Mouse (Mus musculus) hindbrain, embryonic 12.5 days (tissue): Measurements from ENCODE around the gene Fez1. TPM values are rescaled to one million over a fixed set of nuclear protein-coding genes. Genes with fewer than 3 reads are reported as not detected.

ENCODE experiments used
- ATAC-seq: fragments of 200-750 bp; cut with Nextera tagmentation; 2 replicates; pipeline ENCODE4 v1.8.0; 2017; ENCODE audit warnings: moderate TSS enrichment; ENCODE audit not compliant: low FRiP score
- H3K27ac ChIP-seq: fragments of 300-500 bp; sonication (generic); 2 replicates; pipeline ENCODE4 v1.5.1; 2016; ENCODE audit warnings: mild to moderate bottlenecking
- H3K27me3 ChIP-seq: fragments of 300-500 bp; sonication (generic); 2 replicates; pipeline ENCODE4 v1.6.1; 2016; ENCODE audit warnings: mild to moderate bottlenecking
- H3K36me3 ChIP-seq: fragments of 300-500 bp; sonication (generic); 2 replicates; pipeline ENCODE4 v1.6.1; 2016; ENCODE audit warnings: mild to moderate bottlenecking
- H3K4me1 ChIP-seq: fragments of 300-500 bp; sonication (generic); 2 replicates; pipeline ENCODE4 v1.6.1; 2016
- H3K4me2 ChIP-seq: fragments of 300-500 bp; sonication (generic); replicated peaks from 2 replicates; pipeline ENCODE4 v1.6.1; 2016; ENCODE audit warnings: mild to moderate bottlenecking
- H3K4me3 ChIP-seq: fragments of 300-500 bp; sonication (generic); 2 replicates; pipeline ENCODE4 v1.5.1; 2016; ENCODE audit warnings: mild to moderate bottlenecking
- H3K9ac ChIP-seq: fragments of 300-500 bp; sonication (generic); 2 replicates; pipeline ENCODE4 v1.6.1; 2016; ENCODE audit warnings: mild to moderate bottlenecking, moderate library complexity
- H3K9me3 ChIP-seq: fragments of 300-500 bp; sonication (generic); replicated peaks from 2 replicates; pipeline ENCODE4 v1.6.1; 2016; ENCODE audit warnings: mild to moderate bottlenecking
- WGBS: fragments of 180-500 bp; shearing (Covaris S2); methylation state at CpG from one replicate; pipeline ENCODE4 v1.1.7; 2016; 5-methylcytosine and 5-hydroxymethylcytosine counted together
- polyA plus RNA-seq: library from polyadenylated mRNA; unstranded; fragments of >200 nt; fragmentation: Nextera tagmentation; extraction: Ambion mirVana; gene quantifications from 2 replicates; pipeline ENCODE4 v1.2.1, GENCODE M21; 2016

The Fez1 gene
- polyA plus RNA-seq, 1 experiment from 2014 or later, result 386 TPM

DNA sequence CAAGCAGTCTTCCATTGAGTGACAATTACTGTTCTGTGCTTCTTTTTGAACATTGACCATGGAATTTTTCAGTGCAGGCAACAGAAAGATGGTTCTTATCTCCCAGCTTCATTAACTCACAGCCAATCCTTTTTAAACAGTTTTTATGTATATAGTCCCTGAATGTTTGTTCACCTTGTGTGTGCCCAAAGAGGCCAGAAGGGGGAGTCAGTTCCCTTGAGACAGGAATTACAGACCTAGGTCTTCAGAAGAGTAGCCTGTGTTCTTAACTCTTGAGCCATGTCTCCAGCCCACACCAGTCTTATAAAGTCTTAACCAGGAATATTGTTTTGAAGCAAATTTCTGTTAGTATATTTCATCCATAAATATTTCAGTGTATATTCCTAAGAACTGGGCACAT lies 55.1 kb downstream of the Fez1 start:
- Histone ChIP-seq H3K36me3 (peaks cover 78% of the 10 kb centered on the region), H3K27me3 (no peaks in the 10 kb centered on the region), H3K4me1 (peaks cover 10% of the 10 kb centered on the region), H3K9me3 (no peaks in the 10 kb centered on the region), H3K4me3 (no peak overlapping the region), H3K9ac (no peak overlapping the region), H3K4me2 (no peak overlapping the region), H3K27ac (no peak overlapping the region)
- no peak for ATAC-seq

DNA sequence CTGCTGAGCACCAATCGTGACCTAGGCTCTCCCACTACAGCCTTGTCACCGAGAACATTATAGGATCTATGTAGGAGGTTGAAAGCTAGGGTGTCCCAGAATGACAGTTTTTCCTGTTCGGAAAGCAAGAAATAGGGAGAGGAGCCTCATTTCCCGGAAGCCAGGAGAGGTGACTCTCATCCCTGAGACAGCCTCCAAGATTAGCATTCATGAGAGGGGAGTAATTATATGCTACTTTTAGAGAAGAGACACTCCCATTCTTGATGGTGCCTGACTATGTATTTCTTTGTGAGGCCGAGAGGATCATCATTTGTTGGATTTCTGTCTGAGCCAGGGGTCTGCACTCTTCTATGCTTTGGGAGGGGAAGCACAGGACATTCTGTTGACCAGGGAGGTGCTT lies 60.0 kb downstream of the Fez1 start:
- H3K9me3 ChIP-seq, result no peaks in the 10 kb centered on the region
- peak overlapping the region; percentile 77 for H3K27ac ChIP-seq
- H3K4me3 ChIP-seq, result no peak overlapping the region
- H3K27me3 ChIP-seq, result no peaks in the 10 kb centered on the region
- no peak overlapping the region for H3K4me2 ChIP-seq
- 47% methylated on average over 5 of the region's 5 CpGs for WGBS
- H3K9ac ChIP-seq, result no peak overlapping the region
- ATAC-seq, result peak; percentile 64
- peaks cover 21% of the 10 kb centered on the region for H3K4me1 ChIP-seq
- peaks cover 33% of the 10 kb centered on the region for H3K36me3 ChIP-seq

DNA sequence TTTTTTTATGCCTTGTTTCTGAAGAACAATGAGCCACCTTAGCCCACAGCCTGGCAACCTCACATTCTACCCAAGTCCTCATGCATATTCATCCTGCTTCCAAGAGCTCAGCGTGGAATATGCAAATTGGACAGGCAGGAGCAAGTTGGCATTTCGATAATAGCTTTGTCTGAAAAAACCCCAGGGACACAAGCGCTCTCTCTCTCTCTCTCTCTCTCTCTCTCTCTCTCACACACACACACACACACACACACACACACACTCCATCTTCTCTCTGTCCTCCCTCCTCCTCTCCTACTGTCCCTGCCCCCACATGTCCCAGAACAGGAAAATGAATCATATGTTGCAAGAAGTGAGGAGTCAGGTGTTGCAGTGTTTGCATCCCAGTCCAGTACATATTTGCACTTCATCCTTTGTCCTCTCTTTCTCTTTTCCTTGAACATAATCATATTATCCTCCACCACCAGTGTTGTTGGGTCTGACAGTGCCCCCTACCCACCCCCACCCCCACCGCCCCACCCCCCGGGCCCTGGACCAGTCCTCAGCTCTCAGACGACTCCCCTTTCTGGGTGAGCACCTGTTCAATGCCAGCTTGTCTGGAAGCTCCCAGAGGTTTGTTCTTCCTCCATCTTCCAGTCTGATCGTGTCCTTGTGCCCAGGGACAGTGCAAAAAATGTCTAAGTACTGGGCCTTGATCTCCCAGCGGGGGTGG lies 60.5 kb downstream of the Fez1 start:
- ATAC-seq, result peak; percentile 94
- Histone ChIP-seq H3K9me3 (no peaks in the 10 kb centered on the region), H3K4me1 (peaks cover 21% of the 10 kb centered on the region), H3K4me3 (no peak overlapping the region), H3K27ac (peak overlapping the region; percentile 77), H3K27me3 (no peaks in the 10 kb centered on the region), H3K4me2 (no peak overlapping the region), H3K36me3 (peaks cover 27% of the 10 kb centered on the region), H3K9ac (no peak overlapping the region)
- WGBS, result 27% methylated on average over 8 of the region's 8 CpGs

DNA sequence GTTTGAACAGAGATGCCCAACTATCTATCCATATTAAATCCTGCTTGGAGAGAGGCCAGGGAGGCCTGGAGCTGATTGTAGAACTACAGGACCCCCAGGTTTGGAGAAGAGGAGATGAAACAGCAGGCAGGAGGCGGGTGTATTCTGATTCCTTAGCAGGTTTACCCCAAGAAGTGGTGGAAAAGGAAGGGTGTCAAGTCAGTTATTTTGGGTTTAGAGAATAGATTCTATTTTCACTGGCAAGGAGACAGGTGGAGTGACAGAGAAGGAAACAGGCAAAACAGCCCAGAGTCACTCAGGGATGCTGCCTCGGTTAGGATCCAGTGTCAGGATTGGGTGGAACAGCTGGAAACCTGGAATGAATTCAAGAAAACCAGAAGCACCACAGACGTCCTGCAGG lies 61.9 kb downstream of the Fez1 start:
- no peak overlapping the region for H3K4me3 ChIP-seq
- H3K9me3 ChIP-seq, result no peaks in the 10 kb centered on the region
- H3K9ac ChIP-seq, result no peak overlapping the region
- H3K4me1 ChIP-seq, result peaks cover 21% of the 10 kb centered on the region
- no peak overlapping the region for H3K4me2 ChIP-seq
- WGBS, result 69% methylated on average over 3 of the region's 3 CpGs
- H3K27me3 ChIP-seq, result no peaks in the 10 kb centered on the region
- H3K36me3 ChIP-seq, result peaks cover 16% of the 10 kb centered on the region
- no peak overlapping the region for H3K27ac ChIP-seq
- no peak for ATAC-seq

DNA sequence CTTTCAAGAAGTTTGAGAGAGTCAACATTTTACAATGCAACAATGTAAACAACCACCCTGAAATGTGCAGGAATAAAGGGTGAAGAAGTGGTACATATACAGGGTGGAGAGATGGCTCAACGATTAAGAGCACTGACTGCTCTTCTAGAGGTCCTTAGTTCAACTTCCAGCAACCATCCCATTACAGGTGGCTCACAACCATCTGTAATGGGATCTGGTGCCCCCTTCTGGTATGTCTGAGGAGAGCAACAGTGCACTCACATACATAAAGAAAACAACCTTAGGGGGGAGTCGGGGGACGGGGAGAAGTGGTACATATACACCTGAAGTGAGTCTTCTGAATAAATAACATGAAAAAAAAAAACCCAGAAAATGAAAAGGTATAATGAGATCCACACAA lies 63.6 kb downstream of the Fez1 start:
- H3K4me1 ChIP-seq, result peaks cover 21% of the 10 kb centered on the region
- H3K9me3 ChIP-seq, result no peaks in the 10 kb centered on the region
- no peak overlapping the region for H3K4me3 ChIP-seq
- no peaks in the 10 kb centered on the region for H3K27me3 ChIP-seq
- H3K4me2 ChIP-seq, result no peak overlapping the region
- no peak for ATAC-seq
- 61% methylated on average over 3 of the region's 3 CpGs for WGBS
- H3K9ac ChIP-seq, result no peak overlapping the region
- H3K36me3 ChIP-seq, result no peaks in the 10 kb centered on the region
- H3K27ac ChIP-seq, result no peak overlapping the region

DNA sequence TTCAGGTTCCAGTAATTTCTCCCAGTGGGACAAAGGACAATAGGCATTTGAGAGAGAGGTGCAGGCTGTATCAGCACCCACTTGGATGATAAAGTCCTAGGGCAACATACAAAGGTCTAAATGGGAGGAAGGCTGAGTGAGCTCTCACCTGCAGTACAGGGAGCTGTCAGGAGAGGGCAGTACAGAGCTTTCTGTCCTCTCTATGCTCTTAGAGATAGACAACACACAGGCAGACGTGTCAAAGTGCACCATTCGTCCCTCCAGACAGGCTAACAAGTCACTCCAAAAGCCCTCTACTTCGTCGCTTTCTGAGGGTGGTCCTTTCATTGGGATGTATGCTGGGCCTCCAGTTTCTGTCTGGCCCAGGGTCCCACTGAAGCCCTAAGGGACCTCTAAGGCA lies 68.9 kb downstream of the Fez1 start:
- no peak overlapping the region for H3K4me2 ChIP-seq
- 0 out of 2 replicates have a peak, but pooled peaks have one; percentile 33 for ATAC-seq
- H3K27ac ChIP-seq, result no peak overlapping the region
- no peak overlapping the region for H3K4me3 ChIP-seq
- no peaks in the 10 kb centered on the region for H3K27me3 ChIP-seq
- H3K9ac ChIP-seq, result no peak overlapping the region
- H3K9me3 ChIP-seq, result no peaks in the 10 kb centered on the region
- WGBS, result 22% methylated on average over 4 of the region's 4 CpGs
- no peaks in the 10 kb centered on the region for H3K4me1 ChIP-seq
- H3K36me3 ChIP-seq, result peaks cover 20% of the 10 kb centered on the region

DNA sequence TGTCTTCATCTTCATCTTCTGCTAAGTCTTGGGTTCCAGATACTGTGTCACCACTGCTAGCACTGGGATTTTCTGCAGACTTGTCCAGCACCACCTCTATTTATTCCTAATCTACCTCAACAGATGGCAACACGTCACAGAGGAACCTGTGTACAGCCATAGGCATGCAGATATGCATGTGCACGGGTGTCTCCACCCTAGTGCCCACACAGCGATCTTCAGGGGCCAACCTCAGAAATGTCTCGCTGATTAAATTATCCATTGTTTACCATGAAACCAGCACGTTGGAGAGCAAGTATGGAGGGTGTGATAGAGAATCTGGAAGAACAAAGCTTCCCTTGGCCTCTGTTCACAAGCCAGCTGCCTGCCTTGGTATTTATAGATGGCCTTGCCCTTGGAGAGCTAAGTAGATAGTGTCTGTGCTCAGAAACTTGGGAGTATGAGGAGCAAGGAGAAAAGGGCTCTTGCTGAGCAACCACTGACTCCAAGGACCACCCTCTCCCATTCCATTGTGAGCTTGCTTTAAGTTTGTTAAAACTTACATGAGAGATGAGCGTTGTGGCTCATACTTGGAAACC lies 71.8 kb downstream of the Fez1 start:
- Histone ChIP-seq H3K4me1 (no peaks in the 10 kb centered on the region), H3K9ac (no peak overlapping the region), H3K4me2 (no peak overlapping the region), H3K4me3 (no peak overlapping the region), H3K27ac (no peak overlapping the region), H3K9me3 (no peaks in the 10 kb centered on the region), H3K36me3 (peaks cover 21% of the 10 kb centered on the region), H3K27me3 (no peaks in the 10 kb centered on the region)
- 79% methylated on average over 6 of the region's 6 CpGs for WGBS
- no peak for ATAC-seq

DNA sequence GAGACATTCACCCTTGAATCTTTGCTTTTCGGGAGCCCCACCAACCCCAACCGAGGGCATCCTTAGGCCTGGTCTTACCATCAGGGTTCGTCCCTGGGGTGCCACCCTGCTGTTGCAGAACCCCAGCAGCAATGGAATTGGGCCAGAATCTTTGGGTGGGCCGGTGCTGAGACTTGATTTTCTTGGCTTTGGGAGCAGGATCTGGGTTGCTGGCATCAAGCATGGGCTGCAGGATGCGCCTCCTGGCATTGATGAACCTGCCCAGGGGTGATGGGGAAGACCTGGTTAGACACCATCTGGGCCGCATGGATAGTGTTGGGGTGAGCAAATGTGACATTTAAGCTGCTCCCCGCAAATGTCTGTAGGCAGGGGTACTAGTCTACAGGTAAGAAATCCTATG lies 72.6 kb downstream of the Fez1 start:
- H3K9me3 ChIP-seq, result no peaks in the 10 kb centered on the region
- no peak overlapping the region for H3K27ac ChIP-seq
- no peak overlapping the region for H3K4me2 ChIP-seq
- H3K9ac ChIP-seq, result no peak overlapping the region
- no peaks in the 10 kb centered on the region for H3K27me3 ChIP-seq
- 87% methylated on average over 7 of the region's 7 CpGs for WGBS
- no peaks in the 10 kb centered on the region for H3K4me1 ChIP-seq
- H3K4me3 ChIP-seq, result no peak overlapping the region
- ATAC-seq, result no peak
- peaks cover 27% of the 10 kb centered on the region for H3K36me3 ChIP-seq

DNA sequence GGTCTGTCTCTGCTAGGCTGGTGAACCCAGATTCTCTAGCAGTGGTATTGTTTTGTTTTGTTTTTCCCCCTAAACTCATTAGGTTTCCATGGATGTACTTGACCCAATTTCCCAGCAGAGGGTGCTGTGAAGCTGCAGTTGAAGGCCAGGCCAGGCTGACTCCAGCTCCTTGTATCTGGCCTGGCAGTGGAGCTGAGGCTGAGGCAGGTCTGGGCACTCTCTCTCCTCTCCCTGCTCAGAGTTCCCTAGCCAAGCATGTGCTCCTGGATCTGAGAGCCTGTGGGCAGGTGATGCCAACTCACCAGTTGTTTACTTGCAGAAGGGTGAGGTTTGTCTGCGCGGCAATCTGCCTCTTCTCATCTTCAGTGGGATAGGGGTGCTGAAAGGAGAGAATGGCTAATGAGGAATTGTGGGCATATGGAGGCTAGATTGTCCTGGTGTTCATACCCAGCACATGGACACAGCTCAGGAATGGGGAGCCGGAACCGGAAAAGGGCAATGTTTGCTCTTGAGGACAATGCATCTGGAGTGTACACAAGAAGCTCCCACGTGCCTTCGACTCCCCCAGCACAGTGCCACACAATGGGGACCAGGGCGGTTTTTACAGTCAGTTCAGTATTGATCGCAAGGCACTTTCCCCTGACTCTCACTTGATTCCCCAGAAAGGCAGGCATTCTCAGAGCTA lies 73.5 kb downstream of the Fez1 start:
- WGBS, result 82% methylated on average over 8 of the region's 8 CpGs
- Histone ChIP-seq H3K4me3 (no peak overlapping the region), H3K9ac (no peak overlapping the region), H3K36me3 (peaks cover 27% of the 10 kb centered on the region), H3K27ac (no peak overlapping the region), H3K4me2 (no peak overlapping the region), H3K4me1 (no peaks in the 10 kb centered on the region), H3K27me3 (no peaks in the 10 kb centered on the region), H3K9me3 (no peaks in the 10 kb centered on the region)
- peak; percentile 84 for ATAC-seq

DNA sequence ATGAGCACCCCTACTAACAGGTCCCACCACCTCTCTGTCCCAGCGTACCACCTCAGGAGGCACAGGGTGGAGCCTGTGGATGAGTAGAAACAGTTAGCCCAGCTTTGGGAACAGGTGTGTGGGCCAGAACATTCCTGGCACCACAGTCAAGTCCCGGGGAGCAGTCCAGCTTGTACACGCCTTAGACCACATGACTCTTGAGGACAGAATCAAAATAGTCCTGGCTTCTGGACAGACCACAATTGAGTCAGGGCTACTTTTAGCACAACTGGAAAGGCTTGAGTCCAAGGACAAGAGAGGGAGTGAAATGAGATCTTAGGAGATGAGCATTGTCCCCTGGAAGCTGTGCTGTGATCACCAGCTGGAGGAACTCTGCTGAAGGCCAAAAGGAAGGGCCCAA lies 76.9 kb downstream of the Fez1 start:
- Histone ChIP-seq H3K4me3 (no peak overlapping the region), H3K27me3 (no peaks in the 10 kb centered on the region), H3K27ac (no peak overlapping the region), H3K9ac (no peak overlapping the region), H3K4me2 (no peak overlapping the region), H3K36me3 (0 out of 2 replicates have a peak, but pooled peaks cover 10% of the 10 kb centered on the region), H3K9me3 (no peaks in the 10 kb centered on the region), H3K4me1 (no peaks in the 10 kb centered on the region)
- WGBS, result 92% methylated on average over 3 of the region's 3 CpGs
- no peak for ATAC-seq

DNA sequence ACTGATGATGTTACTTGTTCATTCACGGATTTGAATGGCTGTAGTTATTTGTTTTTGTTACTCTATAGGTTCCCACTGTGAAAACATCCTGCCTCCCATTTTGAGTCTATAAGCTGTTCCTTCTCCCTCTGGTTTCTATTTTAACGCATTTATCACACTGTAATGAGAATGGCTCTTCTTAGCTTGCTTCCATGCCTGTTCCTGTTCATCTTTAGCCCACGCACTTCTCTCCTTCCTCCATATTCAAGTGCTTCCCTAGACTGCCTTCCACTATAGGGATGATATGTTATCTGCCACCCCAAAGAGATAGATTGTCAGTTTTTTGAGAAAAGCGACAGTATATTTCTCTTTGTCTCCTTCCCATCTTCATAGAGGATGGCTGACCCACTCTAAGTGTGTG lies 78.8 kb downstream of the Fez1 start:
- no peak overlapping the region for H3K9ac ChIP-seq
- 88% methylated on average over 4 of the region's 4 CpGs for WGBS
- no peak overlapping the region for H3K4me3 ChIP-seq
- ATAC-seq, result no peak
- no peaks in the 10 kb centered on the region for H3K4me1 ChIP-seq
- H3K27ac ChIP-seq, result no peak overlapping the region
- no peaks in the 10 kb centered on the region for H3K9me3 ChIP-seq
- H3K36me3 ChIP-seq, result 0 out of 2 replicates have a peak, but pooled peaks cover 7% of the 10 kb centered on the region
- H3K4me2 ChIP-seq, result no peak overlapping the region
- no peaks in the 10 kb centered on the region for H3K27me3 ChIP-seq

DNA sequence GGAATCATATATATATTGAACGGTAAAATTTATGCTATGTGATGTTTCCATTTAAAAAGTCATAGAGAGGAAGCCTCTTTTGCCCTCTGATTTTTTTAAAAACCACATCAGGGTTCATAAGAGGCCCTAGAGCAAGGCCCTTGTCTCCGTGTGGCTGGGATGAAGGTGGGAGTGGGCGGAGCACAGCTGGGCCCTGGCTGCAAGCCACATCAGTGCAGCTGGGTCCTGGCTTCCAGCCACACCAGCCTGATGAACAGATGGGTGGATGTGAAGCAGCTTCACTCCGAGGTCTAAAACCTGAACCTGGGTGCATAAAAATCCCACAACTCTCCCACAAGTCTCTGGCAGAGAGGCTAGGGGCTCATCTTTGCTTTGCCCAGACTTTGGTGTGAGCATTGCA lies 83.8 kb downstream of the Fez1 start:
- ATAC-seq, result peak; percentile 63; the same call in 1 of the 2 replicates
- Histone ChIP-seq H3K27ac (no peak overlapping the region), H3K27me3 (no peaks in the 10 kb centered on the region), H3K4me1 (no peaks in the 10 kb centered on the region), H3K4me3 (no peak overlapping the region), H3K9ac (no peak overlapping the region), H3K36me3 (0 out of 2 replicates have a peak, but pooled peaks cover 6% of the 10 kb centered on the region), H3K4me2 (no peak overlapping the region), H3K9me3 (no peaks in the 10 kb centered on the region)
- 71% methylated on average over 4 of the region's 4 CpGs for WGBS
